Mouse (Mus musculus): ENCODE measurements at regions not wholly inside any gene's neighbourhood (a gene's known extent, or its start where the extent isn't known, plus 50 kb on each side); places are given as distances from the start of the nearest gene placed in this dataset.
"Not testable (repeated sequence)": the region's sequence is repeated elsewhere in the genome, so short reads cannot be mapped to it uniquely, and the experiment has no call there.

DNA sequence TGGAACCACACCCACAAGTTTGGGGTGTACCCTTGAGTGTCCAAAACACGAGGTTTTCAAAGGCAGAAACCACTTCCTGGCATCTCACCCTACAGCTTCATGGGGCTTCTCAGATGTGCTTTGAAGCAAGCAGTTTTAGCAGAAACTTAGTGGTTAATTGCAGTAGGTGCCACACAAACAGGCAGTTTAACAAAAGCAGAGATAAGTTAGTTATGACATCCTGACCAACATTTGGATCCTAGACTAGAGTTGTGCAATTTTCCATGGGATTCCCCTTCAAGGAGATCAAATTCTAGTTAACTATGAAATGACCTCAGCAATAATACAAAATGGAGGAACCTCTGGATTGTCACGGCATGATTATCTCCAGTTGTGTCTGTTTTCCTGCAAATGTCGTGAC is 207.2 kb upstream of the Atp10a start:
- Histone ChIP-seq H3K4me2 (ENCODE audit: low read depth, severe bottlenecking) (no peak overlapping the region), H3K4me3 (ENCODE audit: low read depth, low read length) (no peak overlapping the region), H3K4me1 (ENCODE audit: control insufficient read depth, insufficient read depth, low read length) (no peaks in the 10 kb centered on the region), H3K27ac (replicated peaks; ENCODE audit: low read depth, low read length) (no peak overlapping the region), H3K27me3 (ENCODE audit: control insufficient read depth, insufficient read depth, low read length) (no peaks in the 10 kb centered on the region), H3K9ac (ENCODE audit: low read length) (no peak overlapping the region), H3K36me3 (ENCODE audit: control insufficient read depth, insufficient read depth, low read length) (no peaks in the 10 kb centered on the region), H3K9me3 (ENCODE audit: control insufficient read depth, low read length) (no peaks in the 10 kb centered on the region)
- no peak for DNase-seq (ENCODE audit: low spot score)
- ATAC-seq (ENCODE audit: insufficient number of reproducible peaks, low FRiP score, low TSS enrichment, low read depth) = no peak
- WGBS = 60% methylated on average over 3 of the region's 3 CpGs

DNA sequence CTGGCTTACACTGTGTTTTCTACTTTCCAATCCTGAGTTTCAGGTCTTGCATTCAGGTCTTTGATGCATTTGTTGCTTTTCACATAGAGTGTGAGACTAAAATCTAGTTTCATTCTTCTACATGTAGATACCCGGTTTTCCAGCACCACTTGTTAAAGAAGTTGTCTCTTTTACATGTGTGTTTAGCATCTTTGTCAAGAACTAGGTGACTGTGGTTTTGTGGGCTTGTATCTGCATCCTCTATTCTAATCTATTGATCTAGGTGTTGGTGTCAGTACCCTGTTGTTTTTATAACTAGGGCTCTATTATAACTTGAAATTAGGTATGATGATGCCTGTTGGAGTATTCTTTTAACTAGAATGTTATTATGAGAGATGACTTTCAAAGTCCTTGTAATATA is 204.0 kb upstream of the Atp10a start:
- H3K27me3 ChIP-seq (ENCODE audit: control insufficient read depth, insufficient read depth, low read length) = no peaks in the 10 kb centered on the region
- no peak overlapping the region for H3K4me2 ChIP-seq (ENCODE audit: low read depth, severe bottlenecking)
- DNase-seq (ENCODE audit: low spot score) (no peak), ATAC-seq (ENCODE audit: insufficient number of reproducible peaks, low FRiP score, low TSS enrichment, low read depth) (no peak)
- H3K27ac ChIP-seq (replicated peaks; ENCODE audit: low read depth, low read length) = no peak overlapping the region
- H3K36me3 ChIP-seq (ENCODE audit: control insufficient read depth, insufficient read depth, low read length) = no peaks in the 10 kb centered on the region
- no peaks in the 10 kb centered on the region for H3K9me3 ChIP-seq (ENCODE audit: control insufficient read depth, low read length)
- H3K9ac ChIP-seq (ENCODE audit: low read length) = no peak overlapping the region
- WGBS = 64% methylated on average over 1 of the region's 1 CpGs
- no peak overlapping the region for H3K4me3 ChIP-seq (ENCODE audit: low read depth, low read length)
- no peaks in the 10 kb centered on the region for H3K4me1 ChIP-seq (ENCODE audit: control insufficient read depth, insufficient read depth, low read length)

DNA sequence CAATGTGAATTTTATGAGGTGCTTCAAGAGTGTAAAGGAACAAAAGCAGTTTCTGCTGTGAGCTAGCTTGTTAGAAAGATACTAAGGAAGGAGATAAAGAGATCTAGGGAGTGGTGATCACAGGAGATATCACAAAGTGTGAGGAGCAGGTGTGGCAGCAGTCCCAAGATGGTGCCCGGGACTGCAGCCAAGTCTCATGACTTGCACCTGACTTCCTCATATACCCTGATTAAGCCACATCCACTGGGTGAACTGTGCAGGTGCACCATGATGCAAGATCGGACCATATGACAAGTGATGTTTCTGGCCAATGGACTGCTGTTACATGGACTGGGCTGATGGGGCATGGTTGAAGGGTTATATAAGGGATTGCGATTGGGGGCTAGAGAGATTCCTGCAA is 197.8 kb upstream of the Atp10a start:
- H3K4me2 ChIP-seq (ENCODE audit: low read depth, severe bottlenecking); DNase-seq (ENCODE audit: low spot score); H3K9ac ChIP-seq (ENCODE audit: low read length); H3K36me3 ChIP-seq (ENCODE audit: control insufficient read depth, insufficient read depth, low read length); ATAC-seq (ENCODE audit: insufficient number of reproducible peaks, low FRiP score, low TSS enrichment, low read depth); H3K27ac ChIP-seq (replicated peaks; ENCODE audit: low read depth, low read length); H3K4me3 ChIP-seq (ENCODE audit: low read depth, low read length); H3K27me3 ChIP-seq (ENCODE audit: control insufficient read depth, insufficient read depth, low read length); H3K9me3 ChIP-seq (ENCODE audit: control insufficient read depth, low read length); H3K4me1 ChIP-seq (ENCODE audit: control insufficient read depth, insufficient read depth, low read length): not testable (repeated sequence)
- WGBS = 91% methylated on average over 3 of the region's 3 CpGs

DNA sequence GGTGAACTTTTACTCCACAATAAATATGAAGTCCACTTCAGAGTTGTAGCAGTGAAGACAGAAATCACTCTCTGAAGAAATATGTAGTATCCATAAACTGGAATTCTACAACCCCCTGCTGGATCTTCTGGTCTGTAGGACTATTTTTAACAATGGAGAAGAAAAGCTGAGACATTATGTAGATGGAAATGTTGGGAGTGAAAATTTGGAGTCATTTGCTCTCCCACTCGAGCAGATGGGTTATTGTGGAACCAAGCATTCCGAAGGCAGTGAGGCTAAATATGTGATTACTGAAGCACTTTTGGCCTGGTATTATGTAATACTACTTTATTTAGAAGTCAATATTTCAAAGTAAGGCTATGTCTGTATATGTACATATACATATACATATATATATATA is 195.0 kb upstream of the Atp10a start:
- Histone ChIP-seq H3K4me3 (ENCODE audit: low read depth, low read length) (no peak overlapping the region), H3K36me3 (ENCODE audit: control insufficient read depth, insufficient read depth, low read length) (no peaks in the 10 kb centered on the region), H3K9me3 (ENCODE audit: control insufficient read depth, low read length) (no peaks in the 10 kb centered on the region), H3K9ac (ENCODE audit: low read length) (no peak overlapping the region), H3K4me2 (ENCODE audit: low read depth, severe bottlenecking) (no peak overlapping the region), H3K27me3 (ENCODE audit: control insufficient read depth, insufficient read depth, low read length) (no peaks in the 10 kb centered on the region), H3K4me1 (ENCODE audit: control insufficient read depth, insufficient read depth, low read length) (no peaks in the 10 kb centered on the region), H3K27ac (replicated peaks; ENCODE audit: low read depth, low read length) (no peak overlapping the region)
- DNase-seq (ENCODE audit: low spot score) = no peak
- 90% methylated on average over 2 of the region's 2 CpGs for WGBS
- no peak for ATAC-seq (ENCODE audit: insufficient number of reproducible peaks, low FRiP score, low TSS enrichment, low read depth)

DNA sequence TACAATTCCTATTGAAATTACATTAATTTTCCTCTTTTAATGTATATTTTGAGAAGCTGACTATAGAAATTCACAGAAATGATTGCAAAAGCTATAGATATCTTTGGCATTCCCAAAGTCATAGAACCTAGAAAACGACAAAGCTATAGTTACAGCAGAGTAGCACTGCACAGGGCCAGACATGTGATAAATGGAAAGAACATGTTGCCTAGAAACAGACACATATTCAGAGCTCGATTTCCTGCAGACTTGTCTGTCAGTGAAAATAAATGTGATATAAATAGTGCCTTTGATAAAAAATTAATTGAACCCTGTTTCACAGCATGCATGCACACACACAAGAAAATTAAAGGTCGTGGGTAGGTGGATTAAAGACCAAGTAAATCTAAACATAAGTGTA is 182.8 kb upstream of the Atp10a start:
- WGBS = 72% methylated on average over 3 of the region's 3 CpGs

DNA sequence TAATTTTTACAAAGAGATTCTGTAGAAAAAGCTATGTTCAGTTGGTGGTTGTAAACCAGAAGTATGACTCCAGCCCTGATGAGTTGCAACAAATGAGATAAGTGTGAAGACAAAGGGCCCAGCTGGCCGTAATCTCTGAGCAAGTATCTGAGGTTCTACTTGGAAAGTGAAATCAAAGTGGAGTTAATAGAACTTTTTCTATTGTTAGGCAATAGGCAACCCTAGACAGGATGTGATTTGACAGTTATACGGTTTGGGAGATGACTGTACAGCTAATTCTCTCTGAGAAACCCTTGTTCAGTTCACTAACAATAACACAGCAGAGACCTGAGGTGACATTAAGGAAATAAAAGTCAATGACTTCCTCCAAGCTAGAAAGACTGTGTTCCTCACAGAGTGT is 180.8 kb upstream of the Atp10a start:
- Histone ChIP-seq H3K9me3 (ENCODE audit: control insufficient read depth, low read length) (no peaks in the 10 kb centered on the region), H3K4me3 (ENCODE audit: low read depth, low read length) (no peak overlapping the region), H3K36me3 (ENCODE audit: control insufficient read depth, insufficient read depth, low read length) (no peaks in the 10 kb centered on the region), H3K4me1 (ENCODE audit: control insufficient read depth, insufficient read depth, low read length) (no peaks in the 10 kb centered on the region), H3K4me2 (ENCODE audit: low read depth, severe bottlenecking) (no peak overlapping the region), H3K27ac (replicated peaks; ENCODE audit: low read depth, low read length) (no peak overlapping the region), H3K27me3 (ENCODE audit: control insufficient read depth, insufficient read depth, low read length) (no peaks in the 10 kb centered on the region), H3K9ac (ENCODE audit: low read length) (no peak overlapping the region)
- 84% methylated on average over 2 of the region's 2 CpGs for WGBS
- ATAC-seq (ENCODE audit: insufficient number of reproducible peaks, low FRiP score, low TSS enrichment, low read depth) (no peak), DNase-seq (ENCODE audit: low spot score) (no peak)

More for the DNA sequence above, 182.8 kb upstream of the Atp10a start:
- Histone ChIP-seq H3K36me3 (ENCODE audit: control insufficient read depth, insufficient read depth, low read length) (no peaks in the 10 kb centered on the region), H3K4me3 (ENCODE audit: low read depth, low read length) (no peak overlapping the region), H3K9me3 (ENCODE audit: control insufficient read depth, low read length) (no peaks in the 10 kb centered on the region), H3K4me2 (ENCODE audit: low read depth, severe bottlenecking) (no peak overlapping the region), H3K9ac (ENCODE audit: low read length) (no peak overlapping the region), H3K4me1 (ENCODE audit: control insufficient read depth, insufficient read depth, low read length) (no peaks in the 10 kb centered on the region), H3K27ac (replicated peaks; ENCODE audit: low read depth, low read length) (no peak overlapping the region), H3K27me3 (ENCODE audit: control insufficient read depth, insufficient read depth, low read length) (no peaks in the 10 kb centered on the region)
- DNase-seq (ENCODE audit: low spot score) = no peak
- no peak for ATAC-seq (ENCODE audit: insufficient number of reproducible peaks, low FRiP score, low TSS enrichment, low read depth)

DNA sequence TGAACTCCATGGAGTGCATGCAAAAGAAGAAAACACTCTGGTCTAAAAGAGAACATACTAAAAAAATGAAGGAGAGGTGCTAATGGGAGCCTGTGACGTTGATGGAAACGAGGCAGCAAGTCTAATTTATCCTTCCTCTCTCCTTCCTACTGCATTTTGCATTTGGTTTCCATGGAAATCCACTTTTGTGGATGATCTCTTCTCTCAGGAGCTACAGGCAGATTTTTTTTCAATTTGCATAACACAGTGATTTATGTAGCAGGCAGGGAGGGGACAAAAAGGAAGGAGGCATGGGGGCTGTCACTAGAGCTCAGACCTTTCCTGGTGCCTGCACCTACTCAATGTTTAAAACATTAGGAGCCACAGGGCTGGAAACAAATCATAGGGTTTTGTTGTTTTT is 167.7 kb upstream of the Atp10a start:
- no peak overlapping the region for H3K4me3 ChIP-seq (ENCODE audit: low read depth, low read length)
- no peaks in the 10 kb centered on the region for H3K4me1 ChIP-seq (ENCODE audit: control insufficient read depth, insufficient read depth, low read length)
- H3K27me3 ChIP-seq (ENCODE audit: control insufficient read depth, insufficient read depth, low read length) = no peaks in the 10 kb centered on the region
- no peak for DNase-seq (ENCODE audit: low spot score)
- no peak overlapping the region for H3K4me2 ChIP-seq (ENCODE audit: low read depth, severe bottlenecking)
- WGBS = 71% methylated on average over 2 of the region's 2 CpGs
- no peak overlapping the region for H3K27ac ChIP-seq (replicated peaks; ENCODE audit: low read depth, low read length)
- no peaks in the 10 kb centered on the region for H3K36me3 ChIP-seq (ENCODE audit: control insufficient read depth, insufficient read depth, low read length)
- H3K9me3 ChIP-seq (ENCODE audit: control insufficient read depth, low read length) = no peaks in the 10 kb centered on the region
- ATAC-seq (ENCODE audit: insufficient number of reproducible peaks, low FRiP score, low TSS enrichment, low read depth) = no peak
- H3K9ac ChIP-seq (ENCODE audit: low read length) = no peak overlapping the region

Measured in limb, embryonic 11.5 days (tissue).